Comparison of ENCODE assay signal across 8 mouse cellular contexts in the genomic region with DNA sequence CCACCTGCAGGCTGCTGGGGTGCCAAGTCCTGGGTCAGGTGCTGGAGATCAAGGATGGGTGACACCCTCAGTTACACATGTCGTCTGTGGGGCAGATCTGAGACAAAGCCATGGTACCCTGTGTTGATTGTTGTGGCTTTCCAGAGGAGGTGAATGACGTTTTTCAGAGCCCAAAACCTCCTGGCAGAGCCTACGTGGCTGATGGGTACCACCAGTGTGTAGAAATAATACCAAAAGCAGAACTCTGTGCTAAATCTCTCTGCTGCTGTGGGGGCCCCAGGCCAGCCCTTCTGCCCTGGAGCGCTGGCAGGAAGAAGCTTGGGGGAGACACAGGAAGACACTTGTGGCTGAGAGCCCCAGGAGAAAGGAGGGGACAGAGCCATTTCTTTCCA.
DNase-seq lines count a peak whose midpoint lies in the region; ATAC-seq and TF ChIP-seq lines count a peak whose summit lies in the region.

No protein-coding gene starts in this region.

- H3K9me3 ChIP-seq in forebrain, embryonic 15.5 days = no peaks in the 10 kb centered on the region
- no peaks in the 10 kb centered on the region for H3K9me3 ChIP-seq in liver, embryonic 13.5 days (replicated peaks)

- H3K36me3 ChIP-seq in spleen, adult 2 months (ENCODE audit: control insufficient read depth, insufficient read depth, low read length) = no peaks in the 10 kb centered on the region
- H3K36me3 ChIP-seq in forebrain, embryonic 15.5 days = no peaks in the 10 kb centered on the region
- no peaks in the 10 kb centered on the region for H3K36me3 ChIP-seq in liver, embryonic 13.5 days

- no peak overlapping the region for H3K4me3 ChIP-seq in spleen, adult 2 months (ENCODE audit: extremely low read depth, insufficient read depth, insufficient read length)
- no peak overlapping the region for H3K4me3 ChIP-seq in forebrain, embryonic 15.5 days
- no peak overlapping the region for H3K4me3 ChIP-seq in liver, embryonic 13.5 days (replicated peaks)

- H3K27me3 ChIP-seq in spleen, adult 2 months (ENCODE audit: control insufficient read depth, insufficient read depth, low read length) = no peaks in the 10 kb centered on the region
- H3K27me3 ChIP-seq in forebrain, embryonic 15.5 days = no peaks in the 10 kb centered on the region
- no peaks in the 10 kb centered on the region for H3K27me3 ChIP-seq in liver, embryonic 13.5 days

- no peak for TF ChIP-seq POLR2A in spleen, adult 2 months (IDR thresholded peaks at IDR 0.05; ENCODE audit: low read depth, low read length)

- no peak overlapping the region for H3K4me2 ChIP-seq in forebrain, embryonic 15.5 days (replicated peaks)
- no peak overlapping the region for H3K4me2 ChIP-seq in liver, embryonic 13.5 days

- WGBS in spleen, adult 2 months = 13% methylated on average over 4 of the region's 4 CpGs
- WGBS in forebrain, embryonic 15.5 days = 22% methylated on average over 4 of the region's 4 CpGs
- WGBS in liver, embryonic 13.5 days (ENCODE audit: insufficient replicate concordance) = 39% methylated on average over 4 of the region's 4 CpGs

- peak overlapping the region; percentile 66 for H3K27ac ChIP-seq in spleen, adult 2 months (ENCODE audit: insufficient read depth, low read length)
- H3K27ac ChIP-seq in forebrain, embryonic 15.5 days (replicated peaks) = peak overlapping the region; percentile 27; the same call in 1 of the 2 replicates
- peak overlapping the region; percentile 45 for H3K27ac ChIP-seq in liver, embryonic 13.5 days

- peak; percentile 13; the same call in 1 of the 2 replicates for ATAC-seq in forebrain, embryonic 15.5 days (replicated peaks)
- ATAC-seq in liver, embryonic 13.5 days (ENCODE audit: low read depth) = no peak

- DNase-seq in spleen, adult 2 months (ENCODE audit: low read depth in 1 of 2, low spot score in 2 of 2) = peak in 1 of 2 experiments; percentile 45
- no peak for DNase-seq in spleen, postnatal 14 days (ENCODE audit: low spot score in 2 of 2)
- DNase-seq in liver, embryonic 13.5 days = no peak
- DNase-seq in thymus, postnatal 0 days (ENCODE audit: low spot score) = peak; percentile 70
- DNase-seq in cerebellum, adult 9-11 months = no peak
- DNase-seq in left cerebral cortex, postnatal 25 days (ENCODE audit: low spot score in 2 of 2) = no peak
- no peak for DNase-seq in lung, postnatal 10 days

- TF ChIP-seq CTCF in spleen, adult 2 months (IDR thresholded peaks at IDR 0.05; ENCODE audit: extremely low read depth, insufficient read depth, insufficient read length, insufficient replicate concordance) = no peak

- peaks cover 33% of the 10 kb centered on the region; the same call in 1 of the 2 replicates for H3K4me1 ChIP-seq in spleen, adult 2 months (ENCODE audit: control insufficient read depth, insufficient read depth, insufficient read length)
- peaks cover 9% of the 10 kb centered on the region for H3K4me1 ChIP-seq in forebrain, embryonic 15.5 days
- H3K4me1 ChIP-seq in liver, embryonic 13.5 days (replicated peaks) = peaks cover 78% of the 10 kb centered on the region

- no peak overlapping the region for H3K9ac ChIP-seq in forebrain, embryonic 15.5 days (replicated peaks)
- no peak overlapping the region; the same call in 1 of the 2 replicates for H3K9ac ChIP-seq in liver, embryonic 13.5 days

- intact Hi-C loops in left cerebral cortex, postnatal 25 days (cut with DNase I) = no loop called here
